Mouse (Mus musculus) thymus, postnatal 0 days (tissue): Measurements from ENCODE around the gene Dach1. TPM values are rescaled to one million over a fixed set of nuclear protein-coding genes. Genes with fewer than 3 reads are reported as not detected.

ENCODE experiments used
- DNase-seq: peaks from one replicate; pipeline ENCODE4 v3.0.0-alpha.2; 2015; ENCODE audit warnings: low spot score
- polyA plus RNA-seq: library from polyadenylated mRNA; unstranded; fragments of >200 nt; fragmentation: Nextera tagmentation; extraction: Ambion mirVana; gene quantifications from 2 replicates; pipeline ENCODE4 v1.2.1, GENCODE M21; 2015

The Dach1 gene
- polyA plus RNA-seq, 1 experiment from 2014 or later, result 0.38 TPM

- DNase-seq, result no peak
These were observed 59.6 kb downstream of the Dach1 start for GRCm38 (mm10) chr14:98109929-98110328.

- DNase-seq, result no peak
These were observed 60.8 kb downstream of the Dach1 start for GRCm38 (mm10) chr14:98108764-98109163.

GRCm38 (mm10) chr14:98106208-98106607 lies 63.4 kb downstream of the Dach1 start:
- DNase-seq, result no peak

GRCm38 (mm10) chr14:98104314-98104955 lies 65.1 kb downstream of the Dach1 start:
- DNase-seq, result no peak

- no peak for DNase-seq
These were observed 74.3 kb downstream of the Dach1 start for GRCm38 (mm10) chr14:98095229-98095628.

- DNase-seq, result no peak
These were observed 80.3 kb downstream of the Dach1 start for GRCm38 (mm10) chr14:98089246-98089645.

GRCm38 (mm10) chr14:98087355-98087754 lies 82.2 kb downstream of the Dach1 start:
- no peak for DNase-seq

GRCm38 (mm10) chr14:98086794-98087193 lies 82.8 kb downstream of the Dach1 start:
- DNase-seq, result no peak

GRCm38 (mm10) chr14:98085141-98085540 lies 84.4 kb downstream of the Dach1 start:
- DNase-seq, result no peak

GRCm38 (mm10) chr14:98084720-98085119 lies 84.8 kb downstream of the Dach1 start:
- DNase-seq, result no peak

GRCm38 (mm10) chr14:98083419-98083818 lies 86.1 kb downstream of the Dach1 start:
- DNase-seq, result no peak

GRCm38 (mm10) chr14:98080014-98080413 lies 89.6 kb downstream of the Dach1 start:
- no peak for DNase-seq

- no peak for DNase-seq
These were observed 91.6 kb downstream of the Dach1 start for GRCm38 (mm10) chr14:98077996-98078395.

- no peak for DNase-seq
These were observed 96.0 kb downstream of the Dach1 start for GRCm38 (mm10) chr14:98073421-98074080.

- no peak for DNase-seq
These were observed 96.7 kb downstream of the Dach1 start for GRCm38 (mm10) chr14:98072647-98073420.

GRCm38 (mm10) chr14:98071877-98072276 lies 97.7 kb downstream of the Dach1 start:
- DNase-seq, result no peak

GRCm38 (mm10) chr14:98067273-98067905 lies 102.2 kb downstream of the Dach1 start:
- DNase-seq, result no peak

GRCm38 (mm10) chr14:98064190-98064589 lies 105.4 kb downstream of the Dach1 start:
- DNase-seq, result no peak

- DNase-seq, result no peak
These were observed 120.2 kb downstream of the Dach1 start for GRCm38 (mm10) chr14:98049329-98049728.

- no peak for DNase-seq
These were observed 121.2 kb downstream of the Dach1 start for GRCm38 (mm10) chr14:98048403-98048802.

GRCm38 (mm10) chr14:98047670-98048069 lies 121.9 kb downstream of the Dach1 start:
- DNase-seq, result no peak

GRCm38 (mm10) chr14:98046960-98047359 lies 122.6 kb downstream of the Dach1 start:
- DNase-seq, result no peak
